Mouse (Mus musculus): Measurements from ENCODE around the gene Klk1b4.

The Klk1b4 gene

GRCm38 (mm10) chr7:44253023-44253616, 45.9 kb downstream of the Klk1b4 start:
- in situ Hi-C loops (cut with MseI, MboI): no loop called here

DNA sequence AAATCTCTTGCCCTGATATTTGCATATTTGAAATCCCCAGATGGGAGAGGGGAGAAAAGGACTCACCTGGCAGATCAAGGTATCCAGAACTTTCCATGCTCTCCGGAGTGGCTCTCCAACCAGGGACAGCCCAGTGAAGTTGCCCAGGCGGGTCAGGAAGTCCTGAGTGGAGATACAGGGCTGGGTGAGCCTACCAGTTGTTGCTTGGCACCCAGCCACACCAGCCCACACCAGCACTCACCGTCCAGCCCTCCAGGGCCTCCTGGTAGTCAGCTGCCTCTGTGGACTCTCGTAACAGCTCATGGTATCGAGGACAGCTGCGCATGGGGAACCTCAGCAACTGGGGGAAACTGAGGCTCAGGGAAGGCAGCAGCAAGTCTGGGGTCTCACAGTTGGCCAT, 47.7 kb downstream of the Klk1b4 start:
- in situ Hi-C loops (cut with MseI, MboI): no loop called here

- in situ Hi-C loops (cut with MseI, MboI): no loop called here
Observed at GRCm38 (mm10) chr7:44257278-44257677, 50.0 kb downstream of the Klk1b4 start, which contains the start of gene Acp4. Gene Acp4 (minus strand): TSS chr7:44257378.

- in situ Hi-C loops (cut with MseI, MboI): no loop called here
Observed at GRCm38 (mm10) chr7:44260410-44260809, 53.2 kb downstream of the Klk1b4 start.

- in situ Hi-C loops (cut with MseI, MboI): no loop called here
Observed at GRCm38 (mm10) chr7:44261147-44261546, 53.9 kb downstream of the Klk1b4 start, which contains the start of gene Gm15517. Gene Gm15517 (plus strand): TSS chr7:44261447.
